Mouse (Mus musculus): ENCODE results near the gene Rnf130. TPM values are rescaled to one million over a fixed set of nuclear protein-coding genes. Genes with fewer than 3 reads are reported as not detected.

The Rnf130 gene
- polyA plus RNA-seq, 1 experiment from 2014 or later: 89.3 TPM

DNA sequence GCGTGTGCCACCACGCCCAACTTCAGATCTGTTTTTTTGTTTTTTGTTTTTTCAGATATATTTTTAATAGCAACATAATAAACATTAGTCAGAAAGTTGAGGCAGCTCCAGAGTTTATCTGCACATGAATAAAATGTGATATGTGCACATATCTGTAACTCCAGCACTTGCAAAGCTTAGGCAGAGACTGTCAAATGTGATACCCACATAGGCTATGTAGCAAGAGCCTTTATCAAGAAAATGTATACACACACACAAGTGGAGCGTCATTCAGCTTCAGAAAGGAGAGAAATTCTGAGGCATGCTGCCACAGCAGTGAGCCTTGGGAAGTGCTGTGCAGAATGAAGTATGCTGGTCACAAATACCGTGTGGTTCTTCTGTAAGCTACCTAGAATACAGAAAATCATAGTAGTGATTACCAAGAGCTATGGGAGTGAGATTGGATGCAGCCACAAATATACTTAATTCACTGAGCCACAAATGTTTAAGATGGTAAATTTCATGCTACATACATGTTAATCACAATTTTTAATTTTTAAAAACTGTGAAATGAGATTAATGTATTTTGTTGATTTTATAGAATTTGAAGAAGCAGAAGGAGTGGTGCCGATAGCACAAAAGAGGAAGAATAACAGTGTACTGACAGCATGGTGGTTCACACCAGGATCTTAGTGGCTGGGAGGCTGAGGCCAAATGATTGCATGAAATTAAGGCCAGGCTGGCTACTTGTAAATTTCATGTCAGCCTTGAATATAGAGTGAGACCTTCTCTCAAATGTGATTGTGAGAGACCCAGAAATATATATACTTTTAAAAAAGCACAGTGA lies 56.4 kb downstream of the Rnf130 start:
- H3K27ac ChIP-seq (replicated peaks; ENCODE audit: low read depth, low read length): no peak overlapping the region
- DNase-seq (ENCODE audit: low spot score) (no peak), ATAC-seq (ENCODE audit: insufficient number of reproducible peaks, low FRiP score, low TSS enrichment, low read depth) (no peak)
- no peak overlapping the region for H3K4me2 ChIP-seq (ENCODE audit: low read depth, severe bottlenecking)
- no peak overlapping the region for H3K4me3 ChIP-seq (ENCODE audit: low read depth, low read length)
- no peaks in the 10 kb centered on the region for H3K27me3 ChIP-seq (ENCODE audit: control insufficient read depth, insufficient read depth, low read length)
- H3K36me3 ChIP-seq (ENCODE audit: control insufficient read depth, insufficient read depth, low read length): no peaks in the 10 kb centered on the region
- 92% methylated on average over 5 of the region's 5 CpGs for WGBS
- no peak overlapping the region for H3K9ac ChIP-seq (ENCODE audit: low read length)
- H3K9me3 ChIP-seq (ENCODE audit: control insufficient read depth, low read length): no peaks in the 10 kb centered on the region
- H3K4me1 ChIP-seq (ENCODE audit: control insufficient read depth, insufficient read depth, low read length): no peaks in the 10 kb centered on the region

DNA sequence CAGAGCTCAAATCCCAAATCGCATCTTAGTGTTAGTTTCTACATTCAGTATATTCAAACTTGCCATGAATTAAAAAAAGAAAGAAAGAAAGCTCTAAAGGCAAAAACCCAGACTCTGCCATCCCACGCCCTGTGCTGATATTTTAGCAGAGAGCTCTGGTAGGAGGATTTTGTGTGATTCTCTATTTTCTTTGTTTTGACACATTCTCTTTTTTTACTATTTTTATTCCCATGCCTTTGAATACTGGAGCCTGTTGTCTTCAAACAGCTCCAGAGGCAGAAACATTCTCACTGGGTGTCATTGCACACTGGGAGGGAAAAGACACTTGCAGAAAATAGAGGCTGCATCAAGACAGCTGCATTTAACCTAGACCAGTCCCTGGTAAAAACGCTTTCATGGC lies 61.1 kb downstream of the Rnf130 start:
- no peaks in the 10 kb centered on the region for H3K4me1 ChIP-seq (ENCODE audit: control insufficient read depth, insufficient read depth, low read length)
- H3K27me3 ChIP-seq (ENCODE audit: control insufficient read depth, insufficient read depth, low read length): no peaks in the 10 kb centered on the region
- no peak overlapping the region for H3K9ac ChIP-seq (ENCODE audit: low read length)
- H3K4me2 ChIP-seq (ENCODE audit: low read depth, severe bottlenecking): no peak overlapping the region
- DNase-seq (ENCODE audit: low spot score) (no peak), ATAC-seq (ENCODE audit: insufficient number of reproducible peaks, low FRiP score, low TSS enrichment, low read depth) (no peak)
- H3K4me3 ChIP-seq (ENCODE audit: low read depth, low read length): no peak overlapping the region
- no peak overlapping the region for H3K27ac ChIP-seq (replicated peaks; ENCODE audit: low read depth, low read length)
- no peaks in the 10 kb centered on the region for H3K9me3 ChIP-seq (ENCODE audit: control insufficient read depth, low read length)
- peaks cover 9% of the 10 kb centered on the region for H3K36me3 ChIP-seq (ENCODE audit: control insufficient read depth, insufficient read depth, low read length)
- 94% methylated on average over 3 of the region's 3 CpGs for WGBS

DNA sequence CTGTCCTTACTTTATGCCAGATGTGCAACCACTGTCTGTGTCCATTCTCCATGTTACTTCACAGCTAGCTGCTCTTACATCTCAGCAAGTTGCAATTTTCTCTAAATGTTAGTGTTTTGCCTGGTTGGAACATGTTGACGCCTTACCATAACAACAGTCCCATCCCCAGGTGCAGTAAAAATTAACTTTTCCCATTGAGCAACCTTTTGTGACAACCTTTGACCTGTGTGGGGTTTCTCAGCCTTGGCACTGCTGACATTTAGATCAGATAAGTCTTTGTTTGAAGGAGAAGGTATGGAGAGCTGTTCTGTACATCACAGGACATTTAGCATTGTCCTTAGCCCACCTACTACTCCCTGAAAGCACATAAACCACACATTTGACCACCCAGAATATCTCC lies 64.7 kb downstream of the Rnf130 start:
- Histone ChIP-seq H3K4me3 (ENCODE audit: low read depth, low read length) (no peak overlapping the region), H3K9ac (ENCODE audit: low read length) (no peak overlapping the region), H3K27me3 (ENCODE audit: control insufficient read depth, insufficient read depth, low read length) (no peaks in the 10 kb centered on the region), H3K4me2 (ENCODE audit: low read depth, severe bottlenecking) (no peak overlapping the region), H3K27ac (replicated peaks; ENCODE audit: low read depth, low read length) (no peak overlapping the region), H3K9me3 (ENCODE audit: control insufficient read depth, low read length) (no peaks in the 10 kb centered on the region), H3K36me3 (ENCODE audit: control insufficient read depth, insufficient read depth, low read length) (peaks cover 9% of the 10 kb centered on the region), H3K4me1 (ENCODE audit: control insufficient read depth, insufficient read depth, low read length) (no peaks in the 10 kb centered on the region)
- 81% methylated on average over 1 of the region's 1 CpGs for WGBS
- DNase-seq (ENCODE audit: low spot score): no peak
- no peak for ATAC-seq (ENCODE audit: insufficient number of reproducible peaks, low FRiP score, low TSS enrichment, low read depth)

DNA sequence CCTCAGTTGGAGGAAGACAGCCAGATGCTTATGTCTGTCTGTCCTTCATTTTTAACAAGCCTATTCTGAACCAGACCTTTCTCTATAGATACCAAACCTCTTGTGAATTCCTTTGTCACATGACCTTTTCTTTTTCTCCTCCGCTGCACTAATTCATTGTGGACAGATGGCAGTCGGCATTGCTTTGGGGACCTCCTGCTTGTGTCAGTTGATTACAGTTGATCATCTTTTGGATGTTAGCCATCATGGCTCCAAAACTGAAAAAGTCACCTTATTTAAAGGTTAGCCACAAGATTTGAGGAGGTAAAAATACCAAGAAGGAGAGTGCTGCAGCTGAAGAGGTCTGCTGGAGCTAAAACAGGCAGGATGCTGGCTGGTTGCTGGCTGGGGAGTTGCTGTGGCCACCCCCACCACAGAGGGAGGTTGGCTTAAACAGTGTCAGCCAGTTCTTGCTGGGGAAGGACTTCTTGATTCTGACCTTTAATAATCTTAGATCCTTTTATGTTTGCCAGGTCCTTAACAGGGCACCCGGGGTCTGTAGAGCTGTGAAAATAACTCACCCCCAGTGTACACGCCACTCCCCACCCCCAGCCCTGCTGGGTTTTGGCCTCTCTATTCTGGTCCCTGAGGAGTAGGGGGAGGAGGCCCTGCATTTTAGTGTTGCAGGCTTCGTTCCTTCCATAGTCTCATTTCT lies 66.0 kb downstream of the Rnf130 start:
- 78% methylated on average over 5 of the region's 5 CpGs for WGBS
- Histone ChIP-seq H3K9ac (ENCODE audit: low read length) (no peak overlapping the region), H3K4me3 (ENCODE audit: low read depth, low read length) (no peak overlapping the region), H3K36me3 (ENCODE audit: control insufficient read depth, insufficient read depth, low read length) (peaks cover 9% of the 10 kb centered on the region), H3K27me3 (ENCODE audit: control insufficient read depth, insufficient read depth, low read length) (no peaks in the 10 kb centered on the region), H3K4me1 (ENCODE audit: control insufficient read depth, insufficient read depth, low read length) (no peaks in the 10 kb centered on the region), H3K4me2 (ENCODE audit: low read depth, severe bottlenecking) (no peak overlapping the region), H3K9me3 (ENCODE audit: control insufficient read depth, low read length) (no peaks in the 10 kb centered on the region), H3K27ac (replicated peaks; ENCODE audit: low read depth, low read length) (no peak overlapping the region)
- no peak for DNase-seq (ENCODE audit: low spot score)
- no peak for ATAC-seq (ENCODE audit: insufficient number of reproducible peaks, low FRiP score, low TSS enrichment, low read depth)

DNA sequence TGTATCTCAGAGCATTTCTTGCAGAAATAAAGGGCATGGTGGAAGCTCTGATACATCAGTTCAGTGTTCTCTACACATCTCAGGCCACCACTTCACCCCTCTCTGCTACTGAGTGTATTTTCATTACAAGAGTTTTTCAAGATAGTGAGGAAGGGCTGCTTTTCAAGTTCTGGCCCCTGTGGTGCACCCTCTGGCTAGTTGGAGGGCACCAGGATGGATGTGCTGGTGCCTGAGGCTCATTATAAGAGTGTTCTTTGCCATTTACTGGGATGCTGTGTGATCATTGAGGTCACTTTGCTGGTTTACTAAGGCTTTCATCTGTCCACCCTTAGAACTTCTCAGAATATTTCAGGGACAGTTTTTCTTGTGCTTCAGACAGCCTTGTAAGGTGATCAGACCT lies 66.5 kb downstream of the Rnf130 start:
- Histone ChIP-seq H3K9ac (ENCODE audit: low read length) (no peak overlapping the region), H3K4me3 (ENCODE audit: low read depth, low read length) (no peak overlapping the region), H3K27ac (replicated peaks; ENCODE audit: low read depth, low read length) (no peak overlapping the region), H3K36me3 (ENCODE audit: control insufficient read depth, insufficient read depth, low read length) (peaks cover 9% of the 10 kb centered on the region), H3K4me1 (ENCODE audit: control insufficient read depth, insufficient read depth, low read length) (no peaks in the 10 kb centered on the region), H3K9me3 (ENCODE audit: control insufficient read depth, low read length) (no peaks in the 10 kb centered on the region), H3K27me3 (ENCODE audit: control insufficient read depth, insufficient read depth, low read length) (no peaks in the 10 kb centered on the region), H3K4me2 (ENCODE audit: low read depth, severe bottlenecking) (no peak overlapping the region)
- ATAC-seq (ENCODE audit: insufficient number of reproducible peaks, low FRiP score, low TSS enrichment, low read depth): no peak
- DNase-seq (ENCODE audit: low spot score): no peak

DNA sequence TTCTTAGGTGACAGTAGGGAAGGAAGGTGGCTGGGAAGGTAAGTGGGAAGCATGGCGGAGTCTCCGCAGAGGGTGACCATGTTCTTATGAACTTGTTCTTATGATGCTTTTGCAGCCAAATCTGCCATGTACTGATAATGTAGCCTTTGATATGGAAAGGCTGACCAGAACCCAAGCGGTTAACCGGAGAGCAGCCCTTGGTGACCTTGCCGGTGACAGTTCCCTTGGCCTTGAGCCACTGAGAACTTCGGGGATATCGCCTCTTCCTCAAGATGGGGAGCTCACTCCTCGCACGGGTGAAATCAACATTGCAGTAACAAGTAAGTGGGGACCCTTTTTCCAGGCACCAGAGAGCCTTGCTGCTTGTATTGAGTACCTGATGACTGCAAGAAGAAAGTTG lies 70.5 kb downstream of the Rnf130 start:
- Histone ChIP-seq H3K4me1 (ENCODE audit: control insufficient read depth, insufficient read depth, low read length) (no peaks in the 10 kb centered on the region), H3K9me3 (ENCODE audit: control insufficient read depth, low read length) (no peaks in the 10 kb centered on the region), H3K27ac (replicated peaks; ENCODE audit: low read depth, low read length) (no peak overlapping the region), H3K4me2 (ENCODE audit: low read depth, severe bottlenecking) (no peak overlapping the region), H3K36me3 (ENCODE audit: control insufficient read depth, insufficient read depth, low read length) (no peaks in the 10 kb centered on the region; the same call in 1 of the 2 replicates), H3K9ac (ENCODE audit: low read length) (no peak overlapping the region), H3K27me3 (ENCODE audit: control insufficient read depth, insufficient read depth, low read length) (no peaks in the 10 kb centered on the region), H3K4me3 (ENCODE audit: low read depth, low read length) (no peak overlapping the region)
- DNase-seq (ENCODE audit: low spot score) (no peak), ATAC-seq (ENCODE audit: insufficient number of reproducible peaks, low FRiP score, low TSS enrichment, low read depth) (no peak)
- 92% methylated on average over 9 of the region's 9 CpGs for WGBS

DNA sequence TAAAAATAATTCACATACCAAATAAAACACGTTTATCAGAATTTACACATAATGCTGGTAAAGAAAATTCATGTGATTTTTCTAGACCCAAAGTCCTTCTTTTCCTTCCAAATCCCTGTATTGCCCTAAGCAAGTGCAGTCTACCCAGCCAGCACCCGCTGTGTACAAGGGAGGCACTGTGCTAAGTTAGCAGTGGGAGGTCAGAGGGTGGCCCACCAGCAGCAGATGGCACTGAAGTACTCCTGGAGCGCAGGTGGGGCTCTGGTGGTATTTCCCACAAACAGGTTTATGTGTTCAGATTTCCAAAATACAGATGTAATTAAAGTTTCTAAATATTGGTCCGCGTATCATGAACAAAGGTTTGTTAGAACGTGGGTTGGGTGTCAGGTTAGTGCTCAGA lies 71.9 kb downstream of the Rnf130 start:
- Histone ChIP-seq H3K4me2 (ENCODE audit: low read depth, severe bottlenecking) (no peak overlapping the region), H3K27ac (replicated peaks; ENCODE audit: low read depth, low read length) (no peak overlapping the region), H3K9ac (ENCODE audit: low read length) (no peak overlapping the region), H3K36me3 (ENCODE audit: control insufficient read depth, insufficient read depth, low read length) (no peaks in the 10 kb centered on the region; the same call in 1 of the 2 replicates), H3K4me3 (ENCODE audit: low read depth, low read length) (no peak overlapping the region), H3K4me1 (ENCODE audit: control insufficient read depth, insufficient read depth, low read length) (no peaks in the 10 kb centered on the region), H3K9me3 (ENCODE audit: control insufficient read depth, low read length) (no peaks in the 10 kb centered on the region), H3K27me3 (ENCODE audit: control insufficient read depth, insufficient read depth, low read length) (no peaks in the 10 kb centered on the region)
- ATAC-seq (ENCODE audit: insufficient number of reproducible peaks, low FRiP score, low TSS enrichment, low read depth) (no peak), DNase-seq (ENCODE audit: low spot score) (no peak)
- WGBS: 94% methylated on average over 6 of the region's 6 CpGs

DNA sequence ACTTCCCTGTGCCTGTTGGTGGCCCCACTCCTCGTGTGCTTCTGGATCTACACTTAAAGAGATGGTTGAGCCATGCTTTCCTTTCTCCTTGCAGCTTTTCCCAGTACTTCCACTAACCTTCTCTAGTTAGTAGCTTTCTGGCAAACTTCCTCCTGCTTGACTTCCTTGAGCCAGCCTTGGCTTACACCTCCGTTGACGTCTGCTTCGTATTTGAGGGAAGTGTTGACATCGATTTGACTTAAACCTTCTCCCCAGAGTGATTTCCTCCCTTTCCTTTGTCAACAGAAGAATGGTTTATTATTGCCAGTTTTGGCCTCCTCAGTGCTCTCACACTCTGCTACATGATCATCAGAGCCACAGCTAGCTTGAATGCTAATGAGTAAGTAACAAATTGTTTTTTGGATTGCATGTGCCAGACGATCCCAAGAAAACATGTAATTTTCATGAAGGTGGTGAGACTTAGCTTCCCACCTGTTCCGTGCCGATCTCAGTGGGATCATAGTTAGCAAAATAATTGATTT lies 73.9 kb downstream of the Rnf130 start:
- 87% methylated on average over 8 of the region's 8 CpGs for WGBS

More for the DNA sequence above, 73.9 kb downstream of the Rnf130 start:
- no peaks in the 10 kb centered on the region for H3K9me3 ChIP-seq (ENCODE audit: control insufficient read depth, low read length)
- H3K4me2 ChIP-seq (ENCODE audit: low read depth, severe bottlenecking): no peak overlapping the region
- H3K27ac ChIP-seq (replicated peaks; ENCODE audit: low read depth, low read length): no peak overlapping the region
- DNase-seq (ENCODE audit: low spot score): no peak
- no peak overlapping the region for H3K4me3 ChIP-seq (ENCODE audit: low read depth, low read length)
- H3K27me3 ChIP-seq (ENCODE audit: control insufficient read depth, insufficient read depth, low read length): no peaks in the 10 kb centered on the region
- H3K4me1 ChIP-seq (ENCODE audit: control insufficient read depth, insufficient read depth, low read length): no peaks in the 10 kb centered on the region
- no peaks in the 10 kb centered on the region; the same call in 1 of the 2 replicates for H3K36me3 ChIP-seq (ENCODE audit: control insufficient read depth, insufficient read depth, low read length)
- no peak for ATAC-seq (ENCODE audit: insufficient number of reproducible peaks, low FRiP score, low TSS enrichment, low read depth)
- no peak overlapping the region for H3K9ac ChIP-seq (ENCODE audit: low read length)

Measured in limb, embryonic 11.5 days (tissue).